Mouse (Mus musculus) small intestine, adult 2 months (tissue): ENCODE measurements around the gene 5330417H12Rik. TPM values are rescaled to one million over a fixed set of nuclear protein-coding genes. Genes with fewer than 3 reads are reported as not detected.

ENCODE experiments used
- H3K27ac ChIP-seq: fragments of 200-500 bp; 2 replicates; pipeline ENCODE4 v1.5.1; 2012; ENCODE audit warnings: low read depth, low read length, control low read depth, inconsistent platforms; ENCODE audit not compliant: insufficient read depth
- H3K27me3 ChIP-seq: fragments of 200-500 bp; 2 replicates; pipeline ENCODE4 v1.6.1; 2012; ENCODE audit warnings: mild to moderate bottlenecking, moderate library complexity, low read length, inconsistent platforms; ENCODE audit not compliant: control insufficient read depth, insufficient read depth
- H3K36me3 ChIP-seq: fragments of 200-500 bp; 2 replicates; pipeline ENCODE4 v1.6.1; 2012; ENCODE audit warnings: mild to moderate bottlenecking, low read length, control low read depth, inconsistent platforms; ENCODE audit not compliant: control insufficient read depth, insufficient read depth
- H3K4me1 ChIP-seq: fragments of 200-500 bp; 2 replicates; pipeline ENCODE4 v1.6.1; 2012; ENCODE audit warnings: low read length, inconsistent platforms, mixed read lengths; ENCODE audit not compliant: control insufficient read depth, insufficient read depth, insufficient read length
- H3K4me3 ChIP-seq: fragments of 200-500 bp; 2 replicates; pipeline ENCODE4 v1.5.1; 2012; ENCODE audit warnings: low read depth, mild to moderate bottlenecking, control low read depth, inconsistent platforms, low read length, moderate library complexity
- CTCF ChIP-seq: fragments of 200-500 bp; IDR thresholded peaks from 2 replicates; pipeline ENCODE4 v1.5.1; 2012; ENCODE audit warnings: low read depth, mild to moderate bottlenecking, control low read depth, inconsistent platforms, low read length, moderate library complexity, mixed read lengths; ENCODE audit not compliant: insufficient replicate concordance, insufficient read length; ENCODE audit errors: extremely low read depth
- POLR2A ChIP-seq: fragments of 200-500 bp; IDR thresholded peaks from 2 replicates; pipeline ENCODE4 v1.6.1; 2012; ENCODE audit warnings: low read depth, mild to moderate bottlenecking, control low read depth, inconsistent platforms, low read length, moderate library complexity
- WGBS: fragments of 180-500 bp; shearing (Covaris S2); methylation state at CpG from one replicate; pipeline ENCODE4 v1.1.7; 2018; 5-methylcytosine and 5-hydroxymethylcytosine counted together
- polyA plus RNA-seq: library from polyadenylated mRNA; depleted of rRNA; stranded (reverse); fragments of >200 nt; gene quantifications from 2 replicates; pipeline ENCODE4 v1.2.3, GENCODE M21; 2012

Gene 5330417H12Rik
- polyA plus RNA-seq, 1 experiment = not detected

- TF ChIP-seq POLR2A = no peak
- TF ChIP-seq CTCF = no peak
- Histone ChIP-seq H3K27me3 (no peaks in the 10 kb centered on the region), H3K4me1 (peaks cover 2% of the 10 kb centered on the region; the same call in 1 of the 2 replicates), H3K27ac (no peak overlapping the region), H3K4me3 (no peak overlapping the region), H3K36me3 (no peaks in the 10 kb centered on the region)
- 61% methylated on average over 3 of the region's 3 CpGs for WGBS
Observed at GRCm38 (mm10) chr7:107620137-107620536, 4.8 kb downstream of the 5330417H12Rik start.

GRCm38 (mm10) chr7:107619225-107619624 is 5.7 kb downstream of the 5330417H12Rik start:
- Histone ChIP-seq H3K4me3 (no peak overlapping the region), H3K4me1 (peaks cover 2% of the 10 kb centered on the region; the same call in 1 of the 2 replicates), H3K27me3 (no peaks in the 10 kb centered on the region), H3K27ac (no peak overlapping the region), H3K36me3 (no peaks in the 10 kb centered on the region)
- WGBS = 61% methylated on average over 4 of the region's 4 CpGs
- TF ChIP-seq CTCF (no peak), POLR2A (no peak)

- Histone ChIP-seq H3K4me3 (no peak overlapping the region), H3K27ac (no peak overlapping the region), H3K27me3 (no peaks in the 10 kb centered on the region), H3K4me1 (peaks cover 2% of the 10 kb centered on the region; the same call in 1 of the 2 replicates), H3K36me3 (no peaks in the 10 kb centered on the region)
- 40% methylated on average over 10 of the region's 11 CpGs for WGBS
- TF ChIP-seq POLR2A = no peak
- no peak for TF ChIP-seq CTCF
Observed at GRCm38 (mm10) chr7:107618028-107618992, 6.7 kb downstream of the 5330417H12Rik start.

GRCm38 (mm10) chr7:107610880-107611279 is 14.1 kb downstream of the 5330417H12Rik start:
- Histone ChIP-seq H3K36me3 (no peaks in the 10 kb centered on the region), H3K4me1 (no peaks in the 10 kb centered on the region), H3K4me3 (no peak overlapping the region), H3K27ac (no peak overlapping the region), H3K27me3 (no peaks in the 10 kb centered on the region)
- TF ChIP-seq CTCF (no peak), POLR2A (no peak)
- 73% methylated on average over 5 of the region's 5 CpGs for WGBS

GRCm38 (mm10) chr7:107609622-107610255 is 15.2 kb downstream of the 5330417H12Rik start:
- Histone ChIP-seq H3K4me1 (no peaks in the 10 kb centered on the region), H3K4me3 (no peak overlapping the region), H3K27ac (no peak overlapping the region), H3K27me3 (no peaks in the 10 kb centered on the region), H3K36me3 (no peaks in the 10 kb centered on the region)
- TF ChIP-seq CTCF (no peak), POLR2A (no peak)
- WGBS = 80% methylated on average over 2 of the region's 2 CpGs

- Histone ChIP-seq H3K4me1 (no peaks in the 10 kb centered on the region), H3K27ac (no peak overlapping the region), H3K4me3 (no peak overlapping the region), H3K27me3 (no peaks in the 10 kb centered on the region), H3K36me3 (no peaks in the 10 kb centered on the region)
- TF ChIP-seq CTCF (no peak), POLR2A (no peak)
- 84% methylated on average over 1 of the region's 1 CpGs for WGBS
Observed at GRCm38 (mm10) chr7:107607766-107608165, 17.2 kb downstream of the 5330417H12Rik start.

- Histone ChIP-seq H3K36me3 (no peaks in the 10 kb centered on the region), H3K27ac (no peak overlapping the region), H3K4me3 (no peak overlapping the region), H3K4me1 (no peaks in the 10 kb centered on the region), H3K27me3 (no peaks in the 10 kb centered on the region)
- WGBS = 72% methylated on average over 6 of the region's 6 CpGs
- TF ChIP-seq CTCF = no peak
- TF ChIP-seq POLR2A = no peak
Observed at GRCm38 (mm10) chr7:107602913-107603312, 22.0 kb downstream of the 5330417H12Rik start.
